Mouse (Mus musculus) CH12.LX (cell line): ENCODE measurements around the gene Ackr2. TPM values are rescaled to one million over a fixed set of nuclear protein-coding genes. Genes with fewer than 3 reads are reported as not detected.

ENCODE experiments used
- DNase-seq: peaks from one replicate; pipeline ENCODE4 v3.0.0-alpha.2; 2013; ENCODE audit errors: extremely low read depth
- H3K27ac ChIP-seq: 2 replicates; pipeline ENCODE4 v1.5.1; 2012; ENCODE audit warnings: low read depth, mild to moderate bottlenecking, control low read depth, moderate library complexity; ENCODE audit not compliant: insufficient read depth
- H3K27me3 ChIP-seq: replicated peaks from 2 replicates; pipeline ENCODE3; 2012; ENCODE audit warnings: inconsistent platforms
- H3K36me3 ChIP-seq, 2 experiments: replicated peaks in 1 of 2; 2 replicates each; pipeline versions ENCODE3 to v1.6.1; 2012; ENCODE audit warnings: inconsistent platforms in 1 of 2, low read length in 1 of 2, mild to moderate bottlenecking in 1 of 2, mixed read lengths in 1 of 2, moderate library complexity in 1 of 2; ENCODE audit not compliant: control insufficient read depth in 1 of 2, insufficient read depth in 1 of 2
- H3K4me1 ChIP-seq, 2 experiments: 2 replicates each; pipeline ENCODE4 v1.6.1; 2012; ENCODE audit warnings: inconsistent platforms in 1 of 2, moderate library complexity in 1 of 2; ENCODE audit not compliant: insufficient read depth in 2 of 2, control insufficient read depth in 1 of 2
- H3K4me2 ChIP-seq: 2 replicates; pipeline ENCODE4 v1.6.1; 2012; ENCODE audit warnings: low read depth, mild to moderate bottlenecking, control low read depth; ENCODE audit not compliant: poor library complexity, insufficient read depth, severe bottlenecking
- H3K4me3 ChIP-seq, 3 experiments: fragments of 150-350 bp in 1 of 3; sonication (generic) in 1 of 3; replicated peaks in 1 of 3; 2 replicates each; pipeline versions ENCODE3 to v1.5.1; 2011 to 2012; ENCODE audit warnings: low read depth in 2 of 3, low read length in 2 of 3, mild to moderate bottlenecking in 2 of 3, moderate library complexity in 2 of 3, control low read depth in 1 of 3, improper control_type of control experiment in 1 of 3, inconsistent platforms in 1 of 3, mixed read lengths in 1 of 3; ENCODE audit not compliant: poor library complexity in 1 of 3
- H3K79me2 ChIP-seq: replicated peaks from 2 replicates; pipeline ENCODE4 v1.6.1; 2012; ENCODE audit warnings: mild to moderate bottlenecking, moderate library complexity; ENCODE audit not compliant: control insufficient read depth, poor library complexity, insufficient read depth, severe bottlenecking; ENCODE audit errors: extremely low read depth
- H3K9ac ChIP-seq: 2 replicates; pipeline ENCODE4 v1.6.1; 2012; ENCODE audit warnings: low read depth, mild to moderate bottlenecking, control low read depth, moderate library complexity; ENCODE audit not compliant: insufficient read depth
- H3K9me3 ChIP-seq: replicated peaks from 2 replicates; pipeline ENCODE3; 2012; ENCODE audit warnings: low read length, inconsistent platforms, mixed read lengths
- BHLHE40 ChIP-seq: IDR thresholded peaks from 2 replicates; pipeline ENCODE4 v1.6.1; 2011; ENCODE audit warnings: mild to moderate bottlenecking, low read depth, low read length, improper control_type of control experiment
- CHD1 ChIP-seq: IDR thresholded peaks from 2 replicates; pipeline ENCODE4 v1.6.1; 2012; ENCODE audit warnings: low read depth, low read length, improper control_type of control experiment, inconsistent platforms
- CHD2 ChIP-seq: IDR thresholded peaks from 2 replicates; pipeline ENCODE4 v1.6.1; 2011; ENCODE audit warnings: low read length, improper control_type of control experiment
- CTCF ChIP-seq, 2 experiments: IDR thresholded peaks in 1 of 2; conservative IDR thresholded peaks in 1 of 2; 2 replicates each; pipeline ENCODE4 v1.5.1; 2011 to 2012; ENCODE audit warnings: low read depth in 2 of 2, low read length in 2 of 2, improper control_type of control experiment in 1 of 2, inconsistent platforms in 1 of 2, mild to moderate bottlenecking in 1 of 2, moderate library complexity in 1 of 2
- E2F4 ChIP-seq: IDR thresholded peaks from 2 replicates; pipeline ENCODE4 v1.6.1; 2011; ENCODE audit warnings: low read depth, low read length, improper control_type of control experiment; ENCODE audit not compliant: insufficient replicate concordance
- ELF1 ChIP-seq: IDR thresholded peaks from 2 replicates; pipeline ENCODE4 v1.6.1; 2014; ENCODE audit warnings: low read depth, mild to moderate bottlenecking, inconsistent platforms, low read length, improper control_type of control experiment
- EP300 ChIP-seq: IDR thresholded peaks from 2 replicates; pipeline ENCODE4 v1.6.1; 2011; ENCODE audit warnings: low read length, improper control_type of control experiment
- ETS1 ChIP-seq: conservative IDR thresholded peaks from 2 replicates; pipeline ENCODE4 v1.6.1; 2012; ENCODE audit warnings: low read depth, mild to moderate bottlenecking, inconsistent platforms, low read length, improper control_type of control experiment, moderate library complexity
- GABPA ChIP-seq: IDR thresholded peaks from 2 replicates; pipeline ENCODE4 v1.6.1; 2012; ENCODE audit warnings: low read depth, low read length, improper control_type of control experiment, inconsistent platforms; ENCODE audit not compliant: insufficient replicate concordance
- HCFC1 ChIP-seq: IDR thresholded peaks from 2 replicates; pipeline ENCODE4 v1.6.1; 2012; ENCODE audit warnings: low read depth, mild to moderate bottlenecking, inconsistent platforms, low read length, improper control_type of control experiment
- IRF4 ChIP-seq: IDR thresholded peaks from 2 replicates; pipeline ENCODE4 v1.6.1; 2014; ENCODE audit warnings: low read depth, mild to moderate bottlenecking, inconsistent platforms, low read length, improper control_type of control experiment
- JUN ChIP-seq: IDR thresholded peaks from 2 replicates; pipeline ENCODE4 v1.6.1; 2011; ENCODE audit warnings: low read depth, mild to moderate bottlenecking, low read length, improper control_type of control experiment, moderate library complexity; ENCODE audit not compliant: insufficient read depth
- JUND ChIP-seq: conservative IDR thresholded peaks from 2 replicates; pipeline ENCODE4 v1.6.1; 2011; ENCODE audit warnings: low read depth, low read length, improper control_type of control experiment
- KAT2A ChIP-seq: IDR thresholded peaks from 2 replicates; pipeline ENCODE4 v1.6.1; 2012; ENCODE audit warnings: low read length, improper control_type of control experiment, inconsistent platforms; ENCODE audit not compliant: insufficient replicate concordance
- MAFK ChIP-seq: IDR thresholded peaks from 2 replicates; pipeline ENCODE4 v1.6.1; 2011; ENCODE audit warnings: low read length, improper control_type of control experiment; ENCODE audit not compliant: insufficient replicate concordance
- MAX ChIP-seq: IDR thresholded peaks from 2 replicates; pipeline ENCODE4 v1.6.1; 2011; ENCODE audit warnings: low read length, improper control_type of control experiment
- MAZ ChIP-seq: IDR thresholded peaks from 2 replicates; pipeline ENCODE4 v1.6.1; 2012; ENCODE audit warnings: low read depth, mild to moderate bottlenecking, inconsistent platforms, low read length, improper control_type of control experiment, moderate library complexity
- MEF2A ChIP-seq: IDR thresholded peaks from 2 replicates; pipeline ENCODE4 v1.6.1; 2014; ENCODE audit warnings: low read depth, mild to moderate bottlenecking, inconsistent platforms, low read length, improper control_type of control experiment, borderline replicate concordance
- MXI1 ChIP-seq: IDR thresholded peaks from 2 replicates; pipeline ENCODE4 v1.6.1; 2011; ENCODE audit warnings: mild to moderate bottlenecking, low read depth, low read length, improper control_type of control experiment
- MYC ChIP-seq: IDR thresholded peaks from 2 replicates; pipeline ENCODE4 v1.6.1; 2011; ENCODE audit warnings: low read depth, mild to moderate bottlenecking, improper control_type of control experiment, low read length
- NELFE ChIP-seq: IDR thresholded peaks from 2 replicates; pipeline ENCODE4 v1.6.1; 2011; ENCODE audit warnings: low read depth, low read length, improper control_type of control experiment
- NRF1 ChIP-seq: IDR thresholded peaks from 2 replicates; pipeline ENCODE4 v1.6.1; 2014; ENCODE audit warnings: low read depth, mild to moderate bottlenecking, inconsistent platforms, low read length, improper control_type of control experiment, moderate library complexity
- PAX5 ChIP-seq: IDR thresholded peaks from 2 replicates; pipeline ENCODE4 v1.6.1; 2012; ENCODE audit warnings: low read length, inconsistent platforms, mixed read lengths
- POLR2A ChIP-seq: IDR thresholded peaks from 2 replicates; pipeline ENCODE4 v1.6.1; 2011; ENCODE audit warnings: low read depth, mild to moderate bottlenecking, improper control_type of control experiment, low read length
- POLR2AphosphoS2 ChIP-seq: IDR thresholded peaks from 2 replicates; pipeline ENCODE4 v1.6.1; 2011; ENCODE audit warnings: low read depth, low read length, improper control_type of control experiment
- RAD21 ChIP-seq: IDR thresholded peaks from 2 replicates; pipeline ENCODE4 v1.6.1; 2011; ENCODE audit warnings: low read depth, mild to moderate bottlenecking, low read length, improper control_type of control experiment, moderate library complexity
- RCOR1 ChIP-seq: conservative IDR thresholded peaks from 2 replicates; pipeline ENCODE4 v1.6.1; 2012; ENCODE audit warnings: low read depth, mild to moderate bottlenecking, inconsistent platforms, low read length, improper control_type of control experiment
- SIN3A ChIP-seq: IDR thresholded peaks from 2 replicates; pipeline ENCODE4 v1.6.1; 2012; ENCODE audit warnings: low read length, improper control_type of control experiment, inconsistent platforms
- SMC3 ChIP-seq: IDR thresholded peaks from 2 replicates; pipeline ENCODE4 v1.6.1; 2011; ENCODE audit warnings: low read depth, low read length, improper control_type of control experiment
- TBP ChIP-seq: conservative IDR thresholded peaks from 2 replicates; pipeline ENCODE4 v1.6.1; 2011; ENCODE audit warnings: low read depth, low read length, improper control_type of control experiment
- TCF12 ChIP-seq: IDR thresholded peaks from 2 replicates; pipeline ENCODE4 v1.6.1; 2014; ENCODE audit warnings: low read depth, mild to moderate bottlenecking, inconsistent platforms, low read length, improper control_type of control experiment
- UBTF ChIP-seq: IDR thresholded peaks from 2 replicates; pipeline ENCODE4 v1.6.1; 2012; ENCODE audit warnings: low read depth, mild to moderate bottlenecking, inconsistent platforms, low read length, improper control_type of control experiment, moderate library complexity
- USF1 ChIP-seq: IDR thresholded peaks from 2 replicates; pipeline ENCODE4 v1.6.1; 2014; ENCODE audit warnings: low read depth, mild to moderate bottlenecking, inconsistent platforms, low read length, improper control_type of control experiment
- USF2 ChIP-seq: conservative IDR thresholded peaks from 2 replicates; pipeline ENCODE4 v1.6.1; 2011; ENCODE audit warnings: low read depth, low read length, improper control_type of control experiment
- ZC3H11A ChIP-seq: IDR thresholded peaks from 2 replicates; pipeline ENCODE4 v1.6.1; 2012; ENCODE audit warnings: low read depth, mild to moderate bottlenecking, inconsistent platforms, low read length, improper control_type of control experiment
- ZKSCAN1 ChIP-seq: IDR thresholded peaks from 2 replicates; pipeline ENCODE4 v1.6.1; 2012; ENCODE audit warnings: low read depth, inconsistent platforms, low read length, improper control_type of control experiment, borderline replicate concordance
- ZMIZ1 ChIP-seq: IDR thresholded peaks from 2 replicates; pipeline ENCODE4 v1.6.1; 2012; ENCODE audit warnings: low read depth, mild to moderate bottlenecking, inconsistent platforms, low read length, improper control_type of control experiment
- ZNF384 ChIP-seq: IDR thresholded peaks from 2 replicates; pipeline ENCODE4 v1.6.1; 2012; ENCODE audit warnings: low read depth, low read length, improper control_type of control experiment, inconsistent platforms
- dilution Hi-C: fragments of 300-500 bp; cut with MboI; formaldehyde crosslinking; loops from 2 replicates; pipeline ENCODE4 v1.14.3; 2020; ENCODE audit warnings: low sequenced_read_pairs; ENCODE audit not compliant: extremely low pct_unique_long_range_greater_than_20kb, extremely low pct_ligation_motif_present
- in situ Hi-C: fragments of 300-500 bp; cut with MboI; formaldehyde crosslinking; loops from 3 replicates; pipeline ENCODE4 v1.14.3; 2019; ENCODE audit warnings: low sequenced_read_pairs, low pct_ligation_motif_present, low pct_unique_long_range_greater_than_20kb, mixed read lengths
- polyA plus RNA-seq: library from polyadenylated mRNA; unstranded; fragments of >175 nt; gene quantifications from 2 replicates; pipeline ENCODE4 v1.2.1, GENCODE M21; 2012; ENCODE audit warnings: low read depth; ENCODE audit not compliant: insufficient read length
- total RNA-seq, 2 experiments: library from RNA; depleted of rRNA; stranded (reverse); fragments of 300-350 nt in 1 of 2; fragments of >200 nt in 1 of 2; gene quantifications; 2 replicates each; pipeline ENCODE4 v1.2.3; 2012 to 2014

The Ackr2 gene
- total and polyA plus RNA-seq, 3 experiments = 2.9 to 13.9 (median 9.8) TPM

DNA sequence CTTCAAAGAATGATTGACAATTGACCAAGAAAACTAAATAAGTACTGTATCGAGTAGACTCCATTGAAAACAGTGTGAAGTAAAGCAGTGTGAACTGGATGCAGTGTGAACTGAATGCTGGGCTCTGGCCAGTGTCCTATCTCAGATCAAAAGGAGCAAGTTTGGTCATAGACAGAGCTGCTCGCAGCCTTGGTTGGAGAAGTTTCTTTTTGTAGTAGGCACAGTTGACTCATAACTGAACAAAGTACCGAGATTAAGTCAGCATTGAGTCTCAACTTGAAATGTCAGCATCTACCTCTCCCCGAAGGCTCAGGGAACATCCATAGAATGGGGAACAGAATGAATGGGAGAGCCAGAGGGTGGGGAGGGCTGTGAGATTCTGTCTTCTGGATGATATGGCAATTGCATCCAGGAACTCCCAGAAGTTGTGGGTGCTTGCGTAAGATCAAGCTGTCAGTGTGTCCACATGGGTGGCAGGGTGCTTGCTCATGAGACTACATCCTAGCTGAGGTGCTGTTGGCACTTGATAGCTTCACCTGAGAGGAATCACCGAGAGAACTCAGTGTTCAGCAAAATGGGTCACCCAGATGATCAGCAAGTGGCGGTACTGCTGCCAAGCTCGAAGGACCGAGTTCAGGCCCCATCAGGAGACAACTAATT is 26.9 kb downstream of the Ackr2 start:
- Histone ChIP-seq H3K9ac (no peak overlapping the region), H3K4me2 (peak overlapping the region; percentile 2; the same call in 1 of the 2 replicates), H3K4me1 (peaks cover 34 to 60% of the 10 kb centered on the region in 2 experiments), H3K27ac (peak overlapping the region; percentile 68), H3K4me3 (peak overlapping the region in 1 of 3 experiments; percentile 23), H3K27me3 (no peaks in the 10 kb centered on the region), H3K9me3 (peaks cover 5% of the 10 kb centered on the region), H3K79me2 (no peaks in the 10 kb centered on the region), H3K36me3 (no peaks in the 10 kb centered on the region)
- TF ChIP-seq UBTF (no peak), MAZ (no peak), CHD1 (no peak), POLR2AphosphoS2 (no peak), ETS1 (peak; percentile 63; the same call in 1 of the 2 replicates), POLR2A (no peak), CTCF (conservative IDR thresholded peaks at IDR 0.05 in 1 of 2, IDR thresholded peaks at IDR 0.05 in 1 of 2; ENCODE audit: low read depth in 2 of 2, low read length in 2 of 2) (no peak), NELFE (no peak), RCOR1 (no peak), JUN (peak; percentile 91), USF1 (no peak), SMC3 (no peak), ZKSCAN1 (no peak), CHD2 (no peak), TBP (no peak), ZNF384 (no peak), ZMIZ1 (no peak), ELF1 (no peak), MEF2A (peak; percentile 81), KAT2A (no peak), MAX (no peak), NRF1 (no peak), SIN3A (no peak), ZC3H11A (no peak), PAX5 (no peak), MXI1 (no peak), MYC (no peak), EP300 (peak; percentile 89), BHLHE40 (peak; percentile 10; the same call in 1 of the 2 replicates), E2F4 (no peak), TCF12 (peak; percentile 34; the same call in 1 of the 2 replicates), USF2 (no peak), IRF4 (peak; percentile 96), RAD21 (no peak), GABPA (no peak), JUND (peak; percentile 97), HCFC1 (no peak), MAFK (no peak)
- in situ Hi-C loops (no loop called here), dilution Hi-C loops (no loop called here)
- peak; percentile 67 for DNase-seq
